Mouse (Mus musculus) intestine, embryonic 15.5 days (tissue): ENCODE data around the gene Cfap97d1. TPM values are rescaled to one million over a fixed set of nuclear protein-coding genes. Genes with fewer than 3 reads are reported as not detected.

Source experiments
- ATAC-seq: fragments of 200-750 bp; cut with Nextera tagmentation; 2 replicates; pipeline ENCODE4 v1.8.0; 2017; ENCODE audit warnings: moderate TSS enrichment, moderate library complexity
- H3K27ac ChIP-seq: fragments of 300-500 bp; sonication (generic); 2 replicates; pipeline ENCODE4 v1.5.1; 2015; ENCODE audit warnings: mild to moderate bottlenecking, inconsistent platforms
- H3K27me3 ChIP-seq: fragments of 300-500 bp; sonication (generic); replicated peaks from 2 replicates; pipeline ENCODE4 v1.6.1; 2015; ENCODE audit warnings: inconsistent platforms
- H3K36me3 ChIP-seq: fragments of 300-500 bp; sonication (generic); 2 replicates; pipeline ENCODE4 v1.6.1; 2015; ENCODE audit warnings: inconsistent platforms
- H3K4me1 ChIP-seq: fragments of 300-500 bp; sonication (generic); replicated peaks from 2 replicates; pipeline ENCODE4 v1.6.1; 2015; ENCODE audit warnings: inconsistent platforms
- H3K4me2 ChIP-seq: fragments of 300-500 bp; sonication (generic); replicated peaks from 2 replicates; pipeline ENCODE4 v1.6.1; 2015; ENCODE audit warnings: mild to moderate bottlenecking, inconsistent platforms
- H3K4me3 ChIP-seq: fragments of 300-500 bp; sonication (generic); replicated peaks from 2 replicates; pipeline ENCODE4 v1.5.1; 2015; ENCODE audit warnings: inconsistent platforms
- H3K9ac ChIP-seq: fragments of 300-500 bp; sonication (generic); 2 replicates; pipeline ENCODE4 v1.6.1; 2015; ENCODE audit warnings: inconsistent platforms
- H3K9me3 ChIP-seq: fragments of 300-500 bp; sonication (generic); 2 replicates; pipeline ENCODE4 v1.6.1; 2016; ENCODE audit warnings: inconsistent platforms
- WGBS: fragments of 180-500 bp; shearing (Covaris S2); methylation state at CpG from one replicate; pipeline ENCODE4 v1.1.7; 2015; 5-methylcytosine and 5-hydroxymethylcytosine counted together
- polyA plus RNA-seq: library from polyadenylated mRNA; unstranded; fragments of >200 nt; fragmentation: Nextera tagmentation; extraction: Ambion mirVana; gene quantifications from 2 replicates; pipeline ENCODE4 v1.2.1, GENCODE M21; 2015

Gene Cfap97d1
- polyA plus RNA-seq, 1 experiment from 2014 or later = not detected

DNA sequence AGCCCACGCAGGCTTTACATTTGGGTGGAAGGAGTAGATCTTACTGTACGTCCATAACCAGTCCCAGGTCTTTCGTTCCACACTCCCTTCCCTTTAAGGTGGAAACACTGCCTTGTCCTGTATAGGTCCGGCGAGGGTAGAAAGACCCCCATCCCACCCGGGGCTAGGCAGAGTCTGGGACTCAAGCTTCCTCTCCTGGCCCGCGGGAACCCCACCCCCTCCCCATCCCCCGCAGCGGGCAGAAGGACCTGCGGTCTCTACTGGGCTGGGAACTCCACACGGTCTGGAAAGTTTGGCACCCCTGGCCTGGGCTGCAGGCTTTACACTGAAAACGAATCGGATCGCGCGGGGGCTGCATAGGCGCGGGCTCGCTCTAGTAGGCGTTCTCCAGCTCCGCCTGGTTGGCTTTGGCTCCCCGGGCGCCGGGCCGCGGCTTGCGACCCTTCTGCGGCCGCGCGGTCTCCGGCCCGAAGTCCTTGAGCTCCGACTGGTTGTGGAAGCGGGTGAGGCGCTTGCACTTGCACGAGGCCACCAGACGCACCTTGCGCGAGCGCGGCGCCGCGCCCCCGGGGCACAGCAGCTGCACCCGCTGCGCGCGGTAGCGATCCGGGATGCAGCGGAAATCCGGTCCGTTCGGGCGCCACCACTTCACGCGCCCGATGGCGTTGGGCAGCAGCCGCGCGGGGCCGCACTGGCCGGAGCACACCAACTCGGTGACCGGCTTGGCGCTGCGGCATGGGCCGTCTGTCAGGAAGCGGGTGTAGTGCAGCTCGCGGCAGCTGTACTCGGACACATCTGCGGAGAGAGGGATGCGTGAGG, 20.4 kb upstream of the Cfap97d1 start:
- Histone ChIP-seq H3K9me3 (no peaks in the 10 kb centered on the region), H3K36me3 (no peaks in the 10 kb centered on the region), H3K4me2 (peak overlapping the region; percentile 98), H3K4me1 (peaks cover 14% of the 10 kb centered on the region), H3K4me3 (peak overlapping the region; percentile 48), H3K9ac (peak overlapping the region; percentile 42), H3K27me3 (peaks cover 81% of the 10 kb centered on the region), H3K27ac (no peak overlapping the region)
- 0 out of 2 replicates have a peak, but pooled peaks have one; percentile 40 for ATAC-seq
- WGBS = under 1% methylated on average over 78 of the region's 78 CpGs

- Histone ChIP-seq H3K4me3 (no peak overlapping the region), H3K27me3 (peaks cover 77% of the 10 kb centered on the region), H3K4me2 (peak overlapping the region; percentile 98; the same call in 1 of the 2 replicates), H3K9ac (no peak overlapping the region), H3K36me3 (no peaks in the 10 kb centered on the region), H3K4me1 (peaks cover 14% of the 10 kb centered on the region), H3K9me3 (no peaks in the 10 kb centered on the region), H3K27ac (no peak overlapping the region)
- ATAC-seq = no peak; the same call in 1 of the 2 replicates
- 10% methylated on average over 8 of the region's 8 CpGs for WGBS
Observed at GRCm38 (mm10) chr11:101964647-101965046, 19.4 kb upstream of the Cfap97d1 start.

GRCm38 (mm10) chr11:101965553-101965952, 18.5 kb upstream of the Cfap97d1 start:
- Histone ChIP-seq H3K9ac (no peak overlapping the region), H3K36me3 (no peaks in the 10 kb centered on the region), H3K4me1 (peaks cover 14% of the 10 kb centered on the region), H3K9me3 (no peaks in the 10 kb centered on the region), H3K4me3 (no peak overlapping the region), H3K4me2 (no peak overlapping the region), H3K27ac (no peak overlapping the region), H3K27me3 (peaks cover 73% of the 10 kb centered on the region)
- ATAC-seq = no peak
- 7% methylated on average over 2 of the region's 2 CpGs for WGBS

DNA sequence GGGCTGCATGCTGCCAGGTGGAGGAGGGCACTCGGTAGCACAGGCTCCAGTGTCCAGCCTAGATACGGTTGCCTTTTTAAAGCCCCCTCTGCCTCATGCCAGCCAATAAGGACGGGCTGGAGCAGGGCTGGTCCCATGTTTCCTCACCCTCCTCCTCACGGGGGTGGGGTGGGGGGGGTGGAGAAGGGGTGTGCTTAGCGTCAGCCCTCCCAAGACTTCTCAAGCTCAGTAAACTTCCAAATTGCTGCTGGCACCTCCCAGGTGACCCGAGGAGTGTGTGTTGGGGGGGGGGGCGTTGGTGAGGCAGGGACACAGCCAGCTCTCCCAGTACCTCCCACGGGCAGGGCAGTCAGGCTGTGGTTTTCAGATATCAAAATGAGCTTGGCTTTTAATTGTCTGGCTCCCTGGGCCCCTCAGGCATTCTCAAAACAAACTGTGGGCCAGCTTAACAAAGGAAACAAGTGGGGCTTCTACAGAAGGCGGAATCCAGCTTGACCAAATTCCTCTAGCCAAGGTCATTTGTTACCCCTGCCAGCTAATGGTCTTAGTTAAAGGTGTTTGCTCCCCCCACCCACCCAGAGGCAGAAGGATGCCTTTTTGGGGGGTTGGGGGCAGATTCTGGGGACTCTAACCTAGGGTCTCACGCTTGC, 17.0 kb upstream of the Cfap97d1 start, which contains the start of gene Sost:
Gene Sost (minus strand): TSS at position 51 of the 650 bp plus-strand sequence.
- no peaks in the 10 kb centered on the region for H3K36me3 ChIP-seq
- H3K4me2 ChIP-seq = no peak within 1 kb of the TSS
- H3K4me3 ChIP-seq = no peak within 1 kb of the TSS
- no peaks in the 10 kb centered on the region for H3K9me3 ChIP-seq
- no peak for ATAC-seq
- H3K27ac ChIP-seq = no peak within 1 kb of the TSS
- peaks cover 58% of the 10 kb centered on the region for H3K27me3 ChIP-seq
- peaks cover 14% of the 10 kb centered on the region for H3K4me1 ChIP-seq
- 31% methylated on average over 10 of the region's 10 CpGs for WGBS
- no peak within 1 kb of the TSS for H3K9ac ChIP-seq

GRCm38 (mm10) chr11:101968311-101968710, 15.8 kb upstream of the Cfap97d1 start:
- no peak overlapping the region for H3K4me2 ChIP-seq
- no peaks in the 10 kb centered on the region for H3K9me3 ChIP-seq
- WGBS = 20% methylated on average over 7 of the region's 7 CpGs
- ATAC-seq = no peak
- H3K4me3 ChIP-seq = no peak overlapping the region
- no peaks in the 10 kb centered on the region for H3K36me3 ChIP-seq
- peaks cover 9% of the 10 kb centered on the region for H3K4me1 ChIP-seq
- no peak overlapping the region for H3K27ac ChIP-seq
- no peak overlapping the region for H3K9ac ChIP-seq
- H3K27me3 ChIP-seq = peaks cover 47% of the 10 kb centered on the region

DNA sequence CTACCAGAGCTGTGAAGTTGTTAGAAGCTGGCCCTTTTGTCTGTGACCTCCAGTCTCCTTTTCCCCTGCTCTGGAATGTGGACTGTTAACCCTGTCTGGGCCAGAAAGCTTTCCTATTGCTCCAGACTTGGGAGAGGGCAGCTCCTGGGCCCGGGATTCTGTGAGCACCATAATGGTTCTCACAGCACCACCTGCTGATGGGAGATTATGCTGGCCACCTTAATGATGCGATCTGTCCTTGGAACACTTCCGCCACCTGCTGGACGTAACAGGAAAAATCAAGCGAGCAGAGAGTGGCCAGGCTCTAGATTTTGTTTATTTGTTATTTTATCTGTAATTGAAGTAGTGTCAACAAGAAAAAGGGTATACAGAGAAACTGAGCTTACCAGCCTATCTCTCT, 15.3 kb upstream of the Cfap97d1 start:
- Histone ChIP-seq H3K9ac (no peak overlapping the region), H3K4me1 (peaks cover 4% of the 10 kb centered on the region), H3K9me3 (no peaks in the 10 kb centered on the region), H3K36me3 (no peaks in the 10 kb centered on the region), H3K4me2 (no peak overlapping the region), H3K27me3 (peaks cover 42% of the 10 kb centered on the region), H3K4me3 (no peak overlapping the region), H3K27ac (no peak overlapping the region)
- WGBS = under 1% methylated on average over 5 of the region's 5 CpGs
- peak; percentile 69 for ATAC-seq

DNA sequence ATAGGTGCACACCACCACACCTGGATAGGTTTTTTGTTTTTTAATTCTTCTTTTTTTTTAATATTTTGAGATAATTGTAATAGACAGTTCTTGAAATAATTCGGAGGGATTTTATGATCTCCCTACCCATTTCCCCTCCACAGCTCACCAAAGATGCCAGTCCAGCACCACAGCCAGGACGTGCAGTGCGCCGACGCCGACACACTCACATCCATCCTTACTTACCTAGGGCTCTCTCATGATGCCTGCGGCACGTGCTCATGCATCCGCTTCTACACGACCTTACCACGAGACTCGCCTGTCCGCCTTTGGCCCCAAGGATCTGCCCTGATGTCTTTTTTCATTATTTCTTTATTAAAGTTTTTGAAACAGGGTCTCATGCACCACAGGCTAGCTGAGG, 14.2 kb upstream of the Cfap97d1 start:
- no peaks in the 10 kb centered on the region for H3K4me1 ChIP-seq
- no peak overlapping the region for H3K9ac ChIP-seq
- 76% methylated on average over 13 of the region's 13 CpGs for WGBS
- ATAC-seq = no peak
- no peak overlapping the region for H3K27ac ChIP-seq
- no peak overlapping the region for H3K4me2 ChIP-seq
- peaks cover 32% of the 10 kb centered on the region for H3K27me3 ChIP-seq
- H3K9me3 ChIP-seq = no peaks in the 10 kb centered on the region
- no peaks in the 10 kb centered on the region for H3K36me3 ChIP-seq
- no peak overlapping the region for H3K4me3 ChIP-seq

DNA sequence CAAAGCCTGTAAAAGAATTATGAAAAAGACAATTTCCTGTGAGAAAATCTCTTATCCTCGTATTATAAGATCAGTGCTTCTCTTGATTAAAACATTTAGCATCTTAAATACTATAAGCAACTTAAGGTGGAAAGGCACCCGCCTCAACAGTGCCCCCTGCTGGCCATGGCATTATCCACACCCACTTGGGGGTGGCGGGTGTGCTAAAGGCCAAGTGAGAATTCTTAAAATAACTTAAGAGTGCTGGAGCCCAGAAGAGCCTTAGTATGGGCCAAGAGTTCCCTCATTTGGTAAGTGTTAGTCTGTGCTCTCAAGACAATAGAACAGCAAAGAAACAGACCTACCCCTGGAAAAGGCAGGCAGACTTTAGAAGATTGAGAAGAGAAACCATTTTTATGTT, 12.7 kb upstream of the Cfap97d1 start:
- Histone ChIP-seq H3K4me3 (no peak overlapping the region), H3K4me1 (no peaks in the 10 kb centered on the region), H3K27me3 (peaks cover 16% of the 10 kb centered on the region), H3K36me3 (no peaks in the 10 kb centered on the region; the same call in 1 of the 2 replicates), H3K4me2 (no peak overlapping the region), H3K9ac (no peak overlapping the region), H3K9me3 (no peaks in the 10 kb centered on the region), H3K27ac (no peak overlapping the region)
- 48% methylated on average over 3 of the region's 3 CpGs for WGBS
- ATAC-seq = no peak

DNA sequence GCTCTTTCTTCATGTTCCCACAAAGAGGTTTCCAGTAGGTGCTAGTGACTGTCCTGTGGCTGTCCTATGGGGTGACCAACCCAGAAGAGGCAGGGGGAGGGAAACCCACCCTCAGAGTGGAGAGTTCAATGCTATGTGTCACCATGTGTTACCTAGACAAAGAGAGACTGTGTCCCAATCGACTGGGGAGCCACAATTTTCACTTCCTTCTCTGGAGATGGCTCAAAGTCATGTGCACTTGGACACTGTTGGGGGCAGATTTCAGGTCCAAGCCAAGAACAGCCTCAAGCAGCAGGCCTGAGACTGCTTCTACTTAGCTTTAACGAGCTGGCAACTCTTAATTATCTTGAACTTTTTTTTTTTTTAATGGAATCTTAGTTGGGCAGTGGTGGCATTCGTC, 12.0 kb upstream of the Cfap97d1 start:
- Histone ChIP-seq H3K27ac (no peak overlapping the region), H3K9ac (no peak overlapping the region), H3K27me3 (peaks cover 9% of the 10 kb centered on the region), H3K4me1 (no peaks in the 10 kb centered on the region), H3K9me3 (no peaks in the 10 kb centered on the region), H3K4me3 (no peak overlapping the region), H3K4me2 (no peak overlapping the region), H3K36me3 (no peaks in the 10 kb centered on the region; the same call in 1 of the 2 replicates)
- WGBS = 81% methylated on average over 3 of the region's 3 CpGs
- ATAC-seq = no peak

DNA sequence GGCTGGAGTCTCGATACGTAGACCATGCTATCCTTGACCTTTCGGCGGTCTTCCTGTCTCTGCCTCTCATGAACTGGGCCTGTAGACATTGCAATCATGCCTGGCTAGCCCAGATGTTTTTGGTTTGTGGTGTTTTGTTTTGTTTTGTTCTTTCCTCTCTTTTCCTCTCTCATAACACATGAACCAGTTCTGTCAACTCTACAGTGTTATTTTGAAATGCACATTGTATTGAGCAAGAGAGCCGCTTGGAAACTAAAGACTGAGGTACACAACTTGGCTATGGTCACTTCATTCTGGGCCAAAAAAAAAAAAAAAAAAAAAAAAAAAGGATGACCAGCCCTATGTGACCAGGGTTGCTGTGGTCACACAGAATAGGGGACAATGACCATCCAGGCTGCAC, 11.4 kb upstream of the Cfap97d1 start:
- Histone ChIP-seq H3K27ac (no peak overlapping the region), H3K4me1 (no peaks in the 10 kb centered on the region), H3K9ac (no peak overlapping the region), H3K9me3 (no peaks in the 10 kb centered on the region), H3K36me3 (no peaks in the 10 kb centered on the region; the same call in 1 of the 2 replicates), H3K4me2 (no peak overlapping the region), H3K4me3 (no peak overlapping the region), H3K27me3 (peaks cover 4% of the 10 kb centered on the region)
- 93% methylated on average over 5 of the region's 5 CpGs for WGBS
- ATAC-seq = no peak

DNA sequence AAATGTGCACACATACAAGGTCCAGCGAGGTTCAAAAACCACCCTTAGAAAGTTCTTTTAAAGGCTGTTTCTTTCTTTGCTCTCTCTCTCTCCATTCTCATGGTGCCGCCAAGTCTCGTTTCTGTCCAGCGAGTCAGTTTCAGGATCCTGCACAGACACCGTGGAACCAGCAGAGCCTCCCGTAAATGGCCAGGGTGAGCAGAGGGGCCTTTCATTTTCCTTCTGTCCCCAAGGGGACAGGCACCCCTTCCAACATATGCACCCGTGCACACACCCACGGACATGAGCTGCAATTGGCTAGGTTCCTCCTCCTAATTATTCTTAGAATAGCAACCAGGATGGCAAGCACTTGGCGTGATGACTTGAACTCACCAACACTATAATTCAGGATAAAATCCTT, 10.6 kb upstream of the Cfap97d1 start:
- no peak overlapping the region for H3K27ac ChIP-seq
- 72% methylated on average over 9 of the region's 9 CpGs for WGBS

GRCm38 (mm10) chr11:101974181-101974580, 9.9 kb upstream of the Cfap97d1 start:
- no peak for ATAC-seq
- Histone ChIP-seq H3K27ac (no peak overlapping the region), H3K36me3 (no peaks in the 10 kb centered on the region; the same call in 1 of the 2 replicates), H3K4me2 (no peak overlapping the region), H3K27me3 (no peaks in the 10 kb centered on the region), H3K9ac (no peak overlapping the region), H3K9me3 (no peaks in the 10 kb centered on the region), H3K4me3 (no peak overlapping the region), H3K4me1 (no peaks in the 10 kb centered on the region)
- WGBS = 33% methylated on average over 6 of the region's 6 CpGs

More for the DNA sequence above, 10.6 kb upstream of the Cfap97d1 start:
- H3K36me3 ChIP-seq = no peaks in the 10 kb centered on the region; the same call in 1 of the 2 replicates
- H3K4me3 ChIP-seq = no peak overlapping the region
- no peak overlapping the region for H3K4me2 ChIP-seq
- no peaks in the 10 kb centered on the region for H3K9me3 ChIP-seq
- no peaks in the 10 kb centered on the region for H3K27me3 ChIP-seq
- H3K4me1 ChIP-seq = no peaks in the 10 kb centered on the region
- no peak for ATAC-seq
- no peak overlapping the region for H3K9ac ChIP-seq
